ENCODE assay signal across 14 mouse cellular contexts in the genomic region with DNA sequence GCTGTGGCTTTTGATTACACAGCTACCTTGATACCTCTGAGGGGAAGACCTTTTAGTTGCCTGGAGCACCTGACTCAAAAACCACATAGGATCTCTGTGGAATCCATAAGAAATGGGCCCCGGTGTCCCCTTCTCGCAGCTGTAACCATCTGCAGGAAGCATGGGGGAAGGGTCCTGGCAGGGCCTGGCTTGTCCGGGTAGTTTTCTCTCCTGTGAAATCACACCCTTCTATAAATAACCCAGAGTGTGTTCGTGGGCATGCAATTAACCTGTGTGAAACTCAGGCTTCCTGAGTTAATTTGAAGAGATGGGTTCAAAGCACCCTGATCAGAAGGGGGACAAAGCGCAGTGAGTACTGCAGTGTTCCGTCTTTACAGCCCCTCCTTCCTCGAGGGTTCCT. TPM values are rescaled to one million over a fixed set of nuclear protein-coding genes. Genes with fewer than 3 reads are reported as not detected.
DNase-seq lines count a peak whose midpoint lies in the region; ATAC-seq lines count a peak whose summit lies in the region.
"Had no signal": no experiment of that assay in that cellular context is flagged by ENCODE, and none has a peak within 500 bp of the region (broad histone marks: within the 10 kb centered on the region; RNA-seq: fewer than 3 reads in every experiment).

No protein-coding gene starts in this region.

- no peak for DNase-seq in heart, postnatal 4 days
- DNase-seq in thymus, postnatal 0 days (ENCODE audit: low spot score), result peak; percentile 35
- DNase-seq in thymus, postnatal 14 days, result no peak
- peak; percentile 56 for DNase-seq in induced T-regulatory cell, adult 2 months (ENCODE audit: low read depth)
- no peak for DNase-seq in urinary bladder, adult 18-20 months (ENCODE audit: low spot score in 2 of 2)
- DNase-seq in ovary, postnatal 10 days (ENCODE audit: low spot score), result no peak
- DNase-seq: cerebellum, adult 11-12 months; gastrocnemius, postnatal 36 days; kidney, postnatal 14 days; lung, embryonic 14.5 days had no signal

- no peak overlapping the region for H3K4me3 ChIP-seq in heart, embryonic 15.5 days

- peak overlapping the region; percentile 50 for H3K27ac ChIP-seq in heart, embryonic 15.5 days

- H3K9ac ChIP-seq in heart, embryonic 15.5 days, result no peak overlapping the region
- H3K9ac ChIP-seq: lung, embryonic 14.5 days had no signal

- ATAC-seq in heart, embryonic 15.5 days (replicated peaks; ENCODE audit: insufficient number of reproducible peaks, insufficient read depth, low FRiP score, low read depth), result no peak
- ATAC-seq: activated CD4-positive, CD25-positive, alpha-beta regulatory T cell, adult 4 months; intestine, postnatal 0 days had no signal

- H3K27me3 ChIP-seq in heart, embryonic 15.5 days, result no peaks in the 10 kb centered on the region

- no peaks in the 10 kb centered on the region for H3K9me3 ChIP-seq in heart, embryonic 15.5 days (replicated peaks)

- H3K36me3 ChIP-seq in heart, embryonic 15.5 days, result no peaks in the 10 kb centered on the region

- WGBS in heart, embryonic 15.5 days, result 38% methylated on average over 7 of the region's 7 CpGs

- H3K4me2 ChIP-seq in heart, embryonic 15.5 days, result no peak overlapping the region; the same call in 1 of the 2 replicates
- H3K4me2 ChIP-seq: lung, embryonic 14.5 days had no signal

- peaks cover 52% of the 10 kb centered on the region for H3K4me1 ChIP-seq in heart, embryonic 15.5 days (replicated peaks)

RNA-seq across cellular contexts. Expression of a gene that starts 40.5 kb away (rescaled TPM):
- polyA plus RNA-seq in heart, embryonic 15.5 days (2015; fragmentation: Nextera tagmentation; extraction: Ambion mirVana), result 4.6 and 9.3 TPM in 2 replicates
- 1 to 10 TPM; 1.5 to 1.6 TPM for total RNA-seq in heart, postnatal 4 days (2021)
- polyA plus RNA-seq in thymus, postnatal 0 days (2015; fragmentation: Nextera tagmentation; extraction: Ambion mirVana), result 110 and 156 TPM in 2 replicates
- polyA plus RNA-seq: C2C12 had no signal

Comparison
In these comparisons a context has a peak if more than half of its experiments do, and no peak if none do; other contexts are left out.
1. DNase-seq: peak in thymus, postnatal 0 days (single experiment) and induced T-regulatory cell, adult 2 months (single experiment); none in heart, postnatal 4 days (single experiment), thymus, postnatal 14 days (single experiment), urinary bladder, adult 18-20 months (0 of 2) and ovary, postnatal 10 days (single experiment).
2. RNA of a gene that starts 40.5 kb away (polyA plus RNA-seq): 110 to 156 TPM in thymus, postnatal 0 days; 4.6 to 9.3 TPM in heart, embryonic 15.5 days; every median in the first group is over 10 times any median in the second.